Mouse (Mus musculus) midbrain, embryonic 13.5 days (tissue): ENCODE results near the gene Nln. TPM values are rescaled to one million over a fixed set of nuclear protein-coding genes. Genes with fewer than 3 reads are reported as not detected.

Experiments used
- ATAC-seq: fragments of 200-750 bp; cut with Nextera tagmentation; 2 replicates; pipeline ENCODE4 v1.8.0; 2017; ENCODE audit warnings: mild to moderate bottlenecking, moderate TSS enrichment, moderate library complexity
- H3K27ac ChIP-seq: fragments of 300-500 bp; sonication (generic); 2 replicates; pipeline ENCODE4 v1.5.1; 2015; ENCODE audit warnings: inconsistent platforms, mild to moderate bottlenecking, moderate library complexity
- H3K27me3 ChIP-seq: fragments of 300-500 bp; sonication (generic); 2 replicates; pipeline ENCODE4 v1.6.1; 2015; ENCODE audit warnings: mild to moderate bottlenecking, inconsistent platforms
- H3K36me3 ChIP-seq: fragments of 300-500 bp; sonication (generic); 2 replicates; pipeline ENCODE4 v1.6.1; 2015; ENCODE audit warnings: mild to moderate bottlenecking, inconsistent platforms
- H3K4me1 ChIP-seq: fragments of 300-500 bp; sonication (generic); replicated peaks from 2 replicates; pipeline ENCODE4 v1.6.1; 2015; ENCODE audit warnings: inconsistent platforms
- H3K4me2 ChIP-seq: fragments of 300-500 bp; sonication (generic); replicated peaks from 2 replicates; pipeline ENCODE4 v1.6.1; 2015; ENCODE audit warnings: moderate library complexity, mild to moderate bottlenecking, inconsistent platforms
- H3K4me3 ChIP-seq: fragments of 300-500 bp; sonication (generic); replicated peaks from 2 replicates; pipeline ENCODE4 v1.5.1; 2015; ENCODE audit warnings: mild to moderate bottlenecking, inconsistent platforms
- H3K9ac ChIP-seq: fragments of 300-500 bp; sonication (generic); replicated peaks from 2 replicates; pipeline ENCODE4 v1.6.1; 2015; ENCODE audit warnings: mild to moderate bottlenecking, inconsistent platforms
- H3K9me3 ChIP-seq: fragments of 300-500 bp; sonication (generic); 2 replicates; pipeline ENCODE4 v1.6.1; 2016; ENCODE audit warnings: mild to moderate bottlenecking, inconsistent platforms
- WGBS: fragments of 180-500 bp; shearing (Covaris S2); methylation state at CpG from one replicate; pipeline ENCODE4 v1.1.7; 2015; 5-methylcytosine and 5-hydroxymethylcytosine counted together
- polyA plus RNA-seq: library from polyadenylated mRNA; unstranded; fragments of >200 nt; fragmentation: Nextera tagmentation; extraction: Ambion mirVana; gene quantifications from 2 replicates; pipeline ENCODE4 v1.2.1, GENCODE M21; 2015

Nln gene
- polyA plus RNA-seq, result 40.6 and 42.1 TPM in 2 replicates

GRCm38 (mm10) chr13:104109288-104109815, at the start of gene Nln, which contains the start of gene Sgtb:
Gene Nln (minus strand): TSS chr13:104109614.
Gene Sgtb (plus strand): TSS chr13:104109741.
- H3K27me3 ChIP-seq, result no peaks in the 10 kb centered on the region

GRCm38 (mm10) chr13:104155686-104156085, 46.3 kb upstream of the Nln start:
- peaks cover 50% of the 10 kb centered on the region for H3K36me3 ChIP-seq
- no peak for ATAC-seq

More at GRCm38 (mm10) chr13:104109288-104109815, at the start of gene Nln, which contains the start of gene Sgtb:
- H3K9ac ChIP-seq, result peak within 1 kb of the TSS; percentile 82
- 0 out of 2 replicates have a peak, but pooled peaks cover 5% of the 10 kb centered on the region for H3K9me3 ChIP-seq
- H3K4me2 ChIP-seq, result peak within 1 kb of the TSS; percentile 92
- H3K4me3 ChIP-seq, result peak within 1 kb of the TSS; percentile 75
- H3K36me3 ChIP-seq, result peaks cover 5% of the 10 kb centered on the region
- under 1% methylated on average over 44 of the region's 44 CpGs for WGBS
- ATAC-seq, result peak; percentile 97
- H3K4me1 ChIP-seq, result peaks cover 26% of the 10 kb centered on the region
- peak within 1 kb of the TSS; percentile 79 for H3K27ac ChIP-seq

GRCm38 (mm10) chr13:104155106-104155505, 45.7 kb upstream of the Nln start:
- Histone ChIP-seq H3K27me3 (no peaks in the 10 kb centered on the region), H3K9ac (no peak overlapping the region), H3K4me3 (no peak overlapping the region), H3K27ac (no peak overlapping the region), H3K9me3 (no peaks in the 10 kb centered on the region), H3K36me3 (peaks cover 46% of the 10 kb centered on the region), H3K4me2 (no peak overlapping the region), H3K4me1 (no peaks in the 10 kb centered on the region)
- ATAC-seq, result no peak
- 90% methylated on average over 7 of the region's 7 CpGs for WGBS

More at GRCm38 (mm10) chr13:104155686-104156085, 46.3 kb upstream of the Nln start:
- Histone ChIP-seq H3K9ac (no peak overlapping the region), H3K4me2 (no peak overlapping the region), H3K4me3 (no peak overlapping the region), H3K27me3 (no peaks in the 10 kb centered on the region), H3K27ac (no peak overlapping the region), H3K4me1 (no peaks in the 10 kb centered on the region), H3K9me3 (no peaks in the 10 kb centered on the region)
- WGBS, result 96% methylated on average over 1 of the region's 1 CpGs

- Histone ChIP-seq H3K9me3 (no peaks in the 10 kb centered on the region), H3K4me3 (no peak overlapping the region), H3K4me2 (no peak overlapping the region), H3K9ac (no peak overlapping the region), H3K27me3 (no peaks in the 10 kb centered on the region), H3K4me1 (no peaks in the 10 kb centered on the region), H3K36me3 (peaks cover 48% of the 10 kb centered on the region), H3K27ac (no peak overlapping the region)
- no peak for ATAC-seq
- WGBS, result 97% methylated on average over 5 of the region's 5 CpGs
Measured at GRCm38 (mm10) chr13:104154180-104154579, 44.8 kb upstream of the Nln start.

- no peak overlapping the region for H3K9ac ChIP-seq
- no peaks in the 10 kb centered on the region for H3K27me3 ChIP-seq
- peaks cover 80% of the 10 kb centered on the region for H3K36me3 ChIP-seq
- no peak for ATAC-seq
- no peak overlapping the region for H3K4me2 ChIP-seq
- 96% methylated on average over 3 of the region's 3 CpGs for WGBS
- no peaks in the 10 kb centered on the region for H3K9me3 ChIP-seq
- no peak overlapping the region for H3K27ac ChIP-seq
- no peak overlapping the region for H3K4me3 ChIP-seq
- no peaks in the 10 kb centered on the region for H3K4me1 ChIP-seq
Measured at GRCm38 (mm10) chr13:104145646-104146045, 36.2 kb upstream of the Nln start.

GRCm38 (mm10) chr13:104144871-104145270, 35.5 kb upstream of the Nln start:
- Histone ChIP-seq H3K9me3 (no peaks in the 10 kb centered on the region), H3K4me3 (no peak overlapping the region), H3K36me3 (peaks cover 88% of the 10 kb centered on the region), H3K27ac (no peak overlapping the region), H3K4me2 (no peak overlapping the region), H3K27me3 (no peaks in the 10 kb centered on the region), H3K4me1 (no peaks in the 10 kb centered on the region), H3K9ac (no peak overlapping the region)
- no peak for ATAC-seq
- 78% methylated on average over 9 of the region's 9 CpGs for WGBS

GRCm38 (mm10) chr13:104139369-104140209, 30.2 kb upstream of the Nln start:
- ATAC-seq, result peak; percentile 77
- Histone ChIP-seq H3K27me3 (no peaks in the 10 kb centered on the region), H3K4me1 (no peaks in the 10 kb centered on the region; the same call in 1 of the 2 replicates), H3K9ac (no peak overlapping the region), H3K4me3 (no peak overlapping the region), H3K36me3 (peaks cover 73% of the 10 kb centered on the region), H3K4me2 (no peak overlapping the region), H3K27ac (no peak overlapping the region), H3K9me3 (no peaks in the 10 kb centered on the region)
- 46% methylated on average over 13 of the region's 13 CpGs for WGBS

GRCm38 (mm10) chr13:104134510-104135085, 25.2 kb upstream of the Nln start:
- no peak overlapping the region for H3K27ac ChIP-seq
- H3K9ac ChIP-seq, result no peak overlapping the region
- H3K36me3 ChIP-seq, result peaks cover 70% of the 10 kb centered on the region
- H3K4me3 ChIP-seq, result no peak overlapping the region
- H3K27me3 ChIP-seq, result no peaks in the 10 kb centered on the region
- ATAC-seq, result no peak
- 62% methylated on average over 4 of the region's 4 CpGs for WGBS
- H3K4me2 ChIP-seq, result no peak overlapping the region
- no peaks in the 10 kb centered on the region; the same call in 1 of the 2 replicates for H3K4me1 ChIP-seq
- no peaks in the 10 kb centered on the region for H3K9me3 ChIP-seq

- H3K4me1 ChIP-seq, result no peaks in the 10 kb centered on the region; the same call in 1 of the 2 replicates
- whole genome bisulfite sequencing, result 91% methylated on average over 2 of the region's 2 CpGs
- peaks cover 78% of the 10 kb centered on the region for H3K36me3 ChIP-seq
Measured at GRCm38 (mm10) chr13:104132561-104132960, 23.1 kb upstream of the Nln start.

GRCm38 (mm10) chr13:104123662-104124381, 14.4 kb upstream of the Nln start:
- Histone ChIP-seq H3K9me3 (no peaks in the 10 kb centered on the region), H3K27me3 (no peaks in the 10 kb centered on the region), H3K4me1 (no peaks in the 10 kb centered on the region), H3K9ac (no peak overlapping the region), H3K4me2 (no peak overlapping the region), H3K4me3 (no peak overlapping the region), H3K36me3 (peaks cover 52% of the 10 kb centered on the region), H3K27ac (no peak overlapping the region)
- no peak for ATAC-seq
- 94% methylated on average over 20 of the region's 20 CpGs for WGBS

More at GRCm38 (mm10) chr13:104132561-104132960, 23.1 kb upstream of the Nln start:
- H3K4me2 ChIP-seq, result no peak overlapping the region
- H3K4me3 ChIP-seq, result no peak overlapping the region
- H3K9ac ChIP-seq, result no peak overlapping the region
- H3K27me3 ChIP-seq, result no peaks in the 10 kb centered on the region
- no peak for ATAC-seq
- H3K27ac ChIP-seq, result no peak overlapping the region
- no peaks in the 10 kb centered on the region for H3K9me3 ChIP-seq

- Histone ChIP-seq H3K27me3 (no peaks in the 10 kb centered on the region), H3K4me3 (no peak overlapping the region), H3K9ac (no peak overlapping the region), H3K4me1 (no peaks in the 10 kb centered on the region), H3K4me2 (no peak overlapping the region), H3K36me3 (peaks cover 48% of the 10 kb centered on the region), H3K27ac (no peak overlapping the region), H3K9me3 (no peaks in the 10 kb centered on the region)
- WGBS, result 62% methylated on average over 17 of the region's 17 CpGs
- ATAC-seq, result no peak
Measured at GRCm38 (mm10) chr13:104122078-104122840, 12.8 kb upstream of the Nln start.
